Mouse (Mus musculus) left cerebral cortex, postnatal 4 days (tissue): Measurements from ENCODE around the gene Prpf38a. TPM values are rescaled to one million over a fixed set of nuclear protein-coding genes. Genes with fewer than 3 reads are reported as not detected.
A peak's percentile ranks its signal among the peaks of the same experiment; 100 is the strongest.

Source experiments
- DNase-seq: peaks from one replicate; pipeline ENCODE4 v3.0.0-alpha.2; 2022
- intact Hi-C: fragments of 180-260 bp; cut with DNase I; formaldehyde crosslinking; loops from one replicate; pipeline ENCODE4 v1.15.1; 2025
- total RNA-seq, 2 experiments: library from RNA; stranded (reverse); gene quantifications; 2 replicates each; pipeline ENCODE4 v1.2.3; 2021

The Prpf38a gene
- 10 to 100 TPM; 48.8 to 52.9 TPM for total RNA-seq

GRCm38 (mm10) chr4:108578840-108579742 is at the start of gene Prpf38a, which contains the start of gene Orc1:
Prpf38a (minus strand) TSS chr4:108579336.
Orc1 (plus strand) TSS chr4:108579423.
- intact Hi-C loops = no loop called here
- DNase-seq = peak; percentile 97

GRCm38 (mm10) chr4:108627066-108627465 is 47.9 kb upstream of the Prpf38a start:
- intact Hi-C loops = no loop called here
- DNase-seq = no peak

GRCm38 (mm10) chr4:108621504-108621903 is 42.4 kb upstream of the Prpf38a start:
- intact Hi-C loops = no loop called here
- no peak for DNase-seq

- intact Hi-C loops = no loop called here
- DNase-seq = no peak
Observed at GRCm38 (mm10) chr4:108620536-108620935, 41.4 kb upstream of the Prpf38a start.

GRCm38 (mm10) chr4:108619587-108620341 is 40.6 kb upstream of the Prpf38a start, which contains the start of gene Cc2d1b:
Cc2d1b (plus strand) TSS chr4:108619940.
- DNase-seq = peak; percentile 89
- intact Hi-C loops = no loop called here

GRCm38 (mm10) chr4:108619165-108619564 is 40.0 kb upstream of the Prpf38a start:
- intact Hi-C loops = no loop called here
- peak; percentile 23 for DNase-seq

- intact Hi-C loops = no loop called here
- DNase-seq = no peak
Observed at GRCm38 (mm10) chr4:108618586-108618985, 39.5 kb upstream of the Prpf38a start.

- intact Hi-C loops = no loop called here
- DNase-seq = no peak
Observed at GRCm38 (mm10) chr4:108610935-108611334, 31.8 kb upstream of the Prpf38a start.

GRCm38 (mm10) chr4:108608651-108609050 is 29.5 kb upstream of the Prpf38a start:
- intact Hi-C loops = no loop called here
- DNase-seq = no peak

GRCm38 (mm10) chr4:108601870-108602269 is 22.7 kb upstream of the Prpf38a start:
- no peak for DNase-seq
- intact Hi-C loops = no loop called here

- intact Hi-C loops = no loop called here
- DNase-seq = no peak
Observed at GRCm38 (mm10) chr4:108598306-108598705, 19.2 kb upstream of the Prpf38a start.

- intact Hi-C loops = no loop called here
- DNase-seq = no peak
Observed at GRCm38 (mm10) chr4:108595785-108596184, 16.6 kb upstream of the Prpf38a start.

GRCm38 (mm10) chr4:108593376-108593775 is 14.2 kb upstream of the Prpf38a start:
- intact Hi-C loops = no loop called here
- DNase-seq = no peak

- intact Hi-C loops = no loop called here
- no peak for DNase-seq
Observed at GRCm38 (mm10) chr4:108579743-108580411, 741 bp upstream of the Prpf38a start.

- intact Hi-C loops = no loop called here
- DNase-seq = no peak
Observed at GRCm38 (mm10) chr4:108572644-108573043, 6.5 kb downstream of the Prpf38a start.

GRCm38 (mm10) chr4:108565026-108565425 is 14.1 kb downstream of the Prpf38a start:
- no peak for DNase-seq
- intact Hi-C loops = no loop called here

GRCm38 (mm10) chr4:108539701-108540100 is 39.4 kb downstream of the Prpf38a start:
- intact Hi-C loops = loop anchor here (10.0 kb wide), 1 partner anchor 285 kb away; no protein-coding TSS in a partner anchor
- no peak for DNase-seq
